ENCODE assay signal across 26 mouse cellular contexts in the genomic region with DNA sequence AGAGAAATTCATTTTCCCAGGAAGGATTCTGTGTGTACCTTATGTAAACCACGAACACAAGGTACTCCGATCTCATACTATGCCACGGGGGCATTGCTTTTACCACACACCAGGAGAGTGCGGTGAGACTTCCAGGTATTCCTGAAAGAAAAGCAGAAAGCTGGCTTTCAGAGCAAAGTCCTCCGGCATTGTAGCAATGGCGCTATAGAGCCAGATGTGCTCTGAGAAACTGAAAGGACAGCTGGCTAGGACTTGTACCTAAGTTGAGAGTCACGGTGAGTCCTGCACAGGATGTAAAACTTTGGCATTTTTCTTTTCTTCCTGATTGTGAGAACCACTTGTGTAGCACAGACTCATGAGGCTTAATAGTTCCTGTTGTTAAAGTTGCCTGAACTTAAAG. TPM values are rescaled to one million over a fixed set of nuclear protein-coding genes. Genes with fewer than 3 reads are reported as not detected.
DNase-seq lines count a peak whose midpoint lies in the region; ATAC-seq and TF ChIP-seq lines count a peak whose summit lies in the region.
"Had no signal": no experiment of that assay in that cellular context is flagged by ENCODE, and none has a peak within 500 bp of the region (broad histone marks: within the 10 kb centered on the region; RNA-seq: fewer than 3 reads in every experiment).

No protein-coding gene starts in this region.

- TF ChIP-seq CTCF in intestine, postnatal 0 days (IDR thresholded peaks at IDR 0.05; ENCODE audit: low read depth), result peak; percentile 51; the same call in 1 of the 2 replicates
- TF ChIP-seq CTCF in lung, postnatal 0 days (IDR thresholded peaks at IDR 0.05), result 0 out of 2 replicates have a peak, but pooled peaks have one; percentile 12
- TF ChIP-seq CTCF in lung, adult 2 months (IDR thresholded peaks at IDR 0.05; ENCODE audit: insufficient read depth, low read length), result no peak

- TF ChIP-seq EP300 in lung, postnatal 0 days (IDR thresholded peaks at IDR 0.05), result no peak

- H3K4me3 ChIP-seq in intestine, postnatal 0 days (ENCODE audit: low read depth, low read length), result no peak overlapping the region
- no peak overlapping the region for H3K4me3 ChIP-seq in intestine, embryonic 16.5 days (ENCODE audit: low read length)
- H3K4me3 ChIP-seq in lung, postnatal 0 days (ENCODE audit: low read depth, low read length), result no peak overlapping the region
- no peak overlapping the region for H3K4me3 ChIP-seq in lung, adult 2 months (replicated peaks; ENCODE audit: extremely low read depth, low read depth, low read length)
- H3K4me3 ChIP-seq in embryonic facial prominence, embryonic 15.5 days (replicated peaks), result no peak overlapping the region
- H3K4me3 ChIP-seq: heart, embryonic 12.5 days; hindbrain, embryonic 10.5 days; intestine, embryonic 15.5 days; kidney, embryonic 15.5 days; limb, embryonic 15.5 days; midbrain, embryonic 10.5 days had no signal

- H3K4me2 ChIP-seq in intestine, postnatal 0 days (replicated peaks; ENCODE audit: low read depth), result peak overlapping the region; percentile 37
- H3K4me2 ChIP-seq in intestine, embryonic 16.5 days (ENCODE audit: low read depth, low read length), result no peak overlapping the region
- H3K4me2 ChIP-seq in lung, postnatal 0 days (replicated peaks; ENCODE audit: low read depth, low read length), result no peak overlapping the region
- no peak overlapping the region for H3K4me2 ChIP-seq in embryonic facial prominence, embryonic 15.5 days (replicated peaks)
- H3K4me2 ChIP-seq: heart, embryonic 12.5 days; intestine, embryonic 15.5 days; kidney, embryonic 15.5 days; limb, embryonic 15.5 days had no signal

- H3K9me3 ChIP-seq in intestine, postnatal 0 days (ENCODE audit: control insufficient read depth), result no peaks in the 10 kb centered on the region
- H3K9me3 ChIP-seq in intestine, embryonic 16.5 days (ENCODE audit: control insufficient read depth, low read length), result no peaks in the 10 kb centered on the region
- no peaks in the 10 kb centered on the region for H3K9me3 ChIP-seq in lung, postnatal 0 days (ENCODE audit: low read length)
- H3K9me3 ChIP-seq in embryonic facial prominence, embryonic 15.5 days (replicated peaks), result no peaks in the 10 kb centered on the region
- H3K9me3 ChIP-seq: heart, embryonic 12.5 days; hindbrain, embryonic 10.5 days; intestine, embryonic 15.5 days; kidney, embryonic 15.5 days; limb, embryonic 15.5 days; midbrain, embryonic 10.5 days had no signal

- ATAC-seq in intestine, postnatal 0 days, result no peak; the same call in 1 of the 2 replicates
- no peak for ATAC-seq in intestine, embryonic 16.5 days
- ATAC-seq in lung, postnatal 0 days, result no peak
- ATAC-seq in embryonic facial prominence, embryonic 15.5 days (ENCODE audit: insufficient number of reproducible peaks, low FRiP score, low TSS enrichment, low read depth), result no peak
- ATAC-seq: forebrain, embryonic 14.5 days; hindbrain, embryonic 16.5 days; intestine, embryonic 15.5 days had no signal

- H3K9ac ChIP-seq in intestine, postnatal 0 days (ENCODE audit: low read depth, low read length), result no peak overlapping the region
- no peak overlapping the region for H3K9ac ChIP-seq in intestine, embryonic 16.5 days (ENCODE audit: low read depth, low read length)
- H3K9ac ChIP-seq in lung, postnatal 0 days (replicated peaks; ENCODE audit: low read depth), result no peak overlapping the region
- no peak overlapping the region for H3K9ac ChIP-seq in embryonic facial prominence, embryonic 15.5 days
- H3K9ac ChIP-seq: heart, embryonic 12.5 days; intestine, embryonic 15.5 days; kidney, embryonic 15.5 days; limb, embryonic 15.5 days had no signal

- TF ChIP-seq POLR2A in lung, adult 2 months (IDR thresholded peaks at IDR 0.05; ENCODE audit: borderline replicate concordance, extremely low read depth, low read depth, low read length), result no peak

- H3K27me3 ChIP-seq in intestine, postnatal 0 days (replicated peaks; ENCODE audit: control insufficient read depth, insufficient read depth, low read length), result no peaks in the 10 kb centered on the region
- no peaks in the 10 kb centered on the region for H3K27me3 ChIP-seq in intestine, embryonic 16.5 days (replicated peaks; ENCODE audit: control insufficient read depth, insufficient read depth, low read length)
- no peaks in the 10 kb centered on the region for H3K27me3 ChIP-seq in lung, postnatal 0 days (replicated peaks; ENCODE audit: insufficient read depth, low read length)
- no peaks in the 10 kb centered on the region for H3K27me3 ChIP-seq in embryonic facial prominence, embryonic 15.5 days
- H3K27me3 ChIP-seq: heart, embryonic 12.5 days; intestine, embryonic 15.5 days; kidney, embryonic 15.5 days; limb, embryonic 15.5 days had no signal

- H3K27ac ChIP-seq in intestine, postnatal 0 days (ENCODE audit: low read depth, low read length), result no peak overlapping the region
- no peak overlapping the region for H3K27ac ChIP-seq in intestine, embryonic 16.5 days (ENCODE audit: low read length)
- H3K27ac ChIP-seq in lung, postnatal 0 days (ENCODE audit: low read length), result no peak overlapping the region
- H3K27ac ChIP-seq in embryonic facial prominence, embryonic 15.5 days (replicated peaks), result 0 out of 2 replicates have a peak overlapping the region, but pooled peaks have one; percentile 17
- H3K27ac ChIP-seq: hindbrain, embryonic 10.5 days; intestine, embryonic 15.5 days; kidney, embryonic 15.5 days; limb, embryonic 15.5 days; midbrain, embryonic 10.5 days had no signal

- 48% methylated on average over 7 of the region's 7 CpGs for WGBS in intestine, postnatal 0 days
- 66% methylated on average over 7 of the region's 7 CpGs for WGBS in intestine, embryonic 16.5 days
- 58% methylated on average over 7 of the region's 7 CpGs for WGBS in lung, postnatal 0 days
- 65% methylated on average over 7 of the region's 7 CpGs for WGBS in lung, adult 2 months
- 44% methylated on average over 7 of the region's 7 CpGs for WGBS in embryonic facial prominence, embryonic 15.5 days

- no peaks in the 10 kb centered on the region for H3K4me1 ChIP-seq in intestine, postnatal 0 days (replicated peaks; ENCODE audit: control insufficient read depth, insufficient read depth, low read length)
- 0 out of 2 replicates have a peak, but pooled peaks cover 3% of the 10 kb centered on the region for H3K4me1 ChIP-seq in intestine, embryonic 16.5 days (ENCODE audit: control insufficient read depth, insufficient read depth, low read length)
- H3K4me1 ChIP-seq in lung, postnatal 0 days (ENCODE audit: insufficient read depth, low read depth, low read length), result no peaks in the 10 kb centered on the region
- H3K4me1 ChIP-seq in lung, adult 2 months (ENCODE audit: control insufficient read depth, insufficient read depth, low read length), result 0 out of 2 replicates have a peak, but pooled peaks cover 2% of the 10 kb centered on the region
- H3K4me1 ChIP-seq in embryonic facial prominence, embryonic 15.5 days, result peaks cover 4% of the 10 kb centered on the region; the same call in 1 of the 2 replicates
- H3K4me1 ChIP-seq: heart, embryonic 12.5 days; intestine, embryonic 15.5 days had no signal

- no peaks in the 10 kb centered on the region for H3K36me3 ChIP-seq in intestine, postnatal 0 days (ENCODE audit: control insufficient read depth, insufficient read depth)
- no peaks in the 10 kb centered on the region for H3K36me3 ChIP-seq in intestine, embryonic 16.5 days (ENCODE audit: control insufficient read depth, insufficient read depth, low read length)
- 0 out of 2 replicates have a peak, but pooled peaks cover 5% of the 10 kb centered on the region for H3K36me3 ChIP-seq in lung, postnatal 0 days (ENCODE audit: insufficient read depth, low read length)
- peaks cover 20% of the 10 kb centered on the region for H3K36me3 ChIP-seq in embryonic facial prominence, embryonic 15.5 days
- H3K36me3 ChIP-seq: intestine, embryonic 15.5 days had no signal

- DNase-seq in lung, postnatal 0 days (ENCODE audit: low spot score), result no peak
- DNase-seq in lung, adult 2 months, result no peak
- peak; percentile 76 for DNase-seq in A20 (ENCODE audit: low read depth, low spot score)
- no peak for DNase-seq in layer of hippocampus, adult 9-10 months (ENCODE audit: low spot score)
- DNase-seq: adrenal gland, postnatal 14 days; cerebellum, adult 9-10 months; gastrocnemius, postnatal 10 days; heart, postnatal 10 days; kidney, postnatal 4 days; layer of hippocampus, adult 9-11 months; lung, adult 18-20 months; lung, postnatal 36 days; right cerebral cortex, postnatal 14 days; spleen, adult 18-20 months; thymus, postnatal 25 days had no signal

RNA-seq across cellular contexts. Expression of gene Ice2, which starts 16.0 kb away (rescaled TPM):
- polyA plus RNA-seq in intestine, postnatal 0 days (2015; fragmentation: Nextera tagmentation; extraction: Ambion mirVana), result 5.0 and 5.2 TPM in 2 replicates
- polyA plus RNA-seq in intestine, embryonic 16.5 days (2015; fragmentation: Nextera tagmentation; extraction: Ambion mirVana), result 12.7 and 12.8 TPM in 2 replicates
- 7.3 and 8.1 TPM in 2 replicates for polyA plus RNA-seq in lung, postnatal 0 days (2015; fragmentation: Nextera tagmentation; extraction: Ambion mirVana)
- polyA plus RNA-seq in lung, adult 2 months (2012; rRNA removed), result 1.8 and 2.9 TPM in 2 replicates
- polyA plus RNA-seq in embryonic facial prominence, embryonic 15.5 days (2015; fragmentation: Nextera tagmentation; extraction: Ambion mirVana), result 16.4 and 19.0 TPM in 2 replicates
